Mouse (Mus musculus) layer of hippocampus, postnatal 36 days (tissue): ENCODE results near the gene Ifrd2. TPM values are rescaled to one million over a fixed set of nuclear protein-coding genes. Genes with fewer than 3 reads are reported as not detected.

Source experiments
- DNase-seq, 2 experiments: peaks; one replicate each; pipeline ENCODE4 v3.0.0; 2022
- total RNA-seq, 2 experiments: library from RNA; stranded (reverse); gene quantifications; 2 replicates each; pipeline ENCODE4 v1.2.3; 2021

Ifrd2 gene
- total RNA-seq, 2 experiments from 2014 or later = 11.2 to 13.8 TPM

- DNase-seq = no peak
These were observed 54.2 kb downstream of the Ifrd2 start for GRCm38 (mm10) chr9:107641666-107642065.

Other genes starting within 250 kb of the Ifrd2 start
- gene Hemk1, start 249.3 kb upstream of the Ifrd2 start, total RNA-seq = 10 to 100 TPM; 17.2 to 19.5 TPM
- gene 6430571L13Rik, start 247.0 kb upstream of the Ifrd2 start, total RNA-seq = 1 to 10 TPM; 1.5 to 1.9 TPM
- 10 to 100 TPM; 17.5 to 23.3 TPM for gene Cacna2d2, start 188.0 kb upstream of the Ifrd2 start, total RNA-seq
- 10 to 100 TPM; 34.6 to 35.0 TPM for gene Tmem115, start 53.7 kb upstream of the Ifrd2 start, total RNA-seq
- gene Cyb561d2, start 45.4 kb upstream of the Ifrd2 start, total RNA-seq = 10 to 100 TPM; 15.1 to 18.2 TPM
- 10 to 100 TPM; 39.7 to 47.9 TPM for gene Nprl2, start 45.4 kb upstream of the Ifrd2 start, total RNA-seq
- 1 to 10 TPM; 3.4 to 4.3 TPM for gene Zmynd10, start 40.3 kb upstream of the Ifrd2 start, total RNA-seq
- 10 to 100 TPM; 15.8 TPM for gene Rassf1, start 36.1 kb upstream of the Ifrd2 start, total RNA-seq
- gene Tusc2, start 24.4 kb upstream of the Ifrd2 start, total RNA-seq = 10 to 100 TPM; 70.1 to 82.0 TPM
- 10 to 100 TPM; 13.0 to 13.5 TPM for gene Hyal2, start 19.7 kb upstream of the Ifrd2 start, total RNA-seq
- 1 to 10 TPM; 6.5 to 6.7 TPM for gene Hyal1, start 10.7 kb upstream of the Ifrd2 start, total RNA-seq
- gene Naa80, start 8.8 kb upstream of the Ifrd2 start, total RNA-seq = 10 to 100 TPM; 13.5 to 13.8 TPM
- 1 to 10 TPM; 1.3 to 1.8 TPM for gene Hyal3, start 6.8 kb upstream of the Ifrd2 start, total RNA-seq
- 1 to 10 TPM; 1.7 to 2.2 TPM for gene Sema3b, start 21.6 kb downstream of the Ifrd2 start, total RNA-seq
- gene Gnai2, start 47.7 kb downstream of the Ifrd2 start, total RNA-seq = 100 to 1,000 TPM; 195 to 208 TPM
- 10 to 100 TPM; 53.9 to 60.6 TPM for gene Slc38a3, start 81.9 kb downstream of the Ifrd2 start, total RNA-seq
- not detected for gene Gnat1, start 92.1 kb downstream of the Ifrd2 start, total RNA-seq
- 1 to 10 TPM; 4.3 to 4.6 TPM for gene Sema3f, start 122.8 kb downstream of the Ifrd2 start, total RNA-seq
- gene Rbm5, start 183.4 kb downstream of the Ifrd2 start, total RNA-seq = 100 to 1,000 TPM; 143 to 166 TPM